Mouse (Mus musculus) heart, embryonic 14.5 days (tissue): ENCODE measurements around the gene Irf2. TPM values are rescaled to one million over a fixed set of nuclear protein-coding genes. Genes with fewer than 3 reads are reported as not detected.

Experiments
- ATAC-seq: fragments of 200-750 bp; cut with Nextera tagmentation; 2 replicates; pipeline ENCODE4 v1.8.0; 2017; ENCODE audit warnings: low read depth, moderate TSS enrichment; ENCODE audit not compliant: insufficient number of reproducible peaks, insufficient read depth, low FRiP score
- H3K27ac ChIP-seq, 2 experiments: fragments of 200-500 bp in 1 of 2; fragments of 300-500 bp in 1 of 2; sonication (generic) in 1 of 2; replicated peaks in 1 of 2; 2 replicates each; pipeline ENCODE4 v1.5.1; 2012 to 2014; ENCODE audit warnings: low read depth in 2 of 2, low read length in 2 of 2, control low read depth in 1 of 2, mild to moderate bottlenecking in 1 of 2, mixed read lengths in 1 of 2; ENCODE audit not compliant: control insufficient read depth in 1 of 2, insufficient read depth in 1 of 2
- H3K27me3 ChIP-seq: fragments of 300-500 bp; sonication (generic); 2 replicates; pipeline ENCODE4 v1.6.1; 2014; ENCODE audit warnings: mild to moderate bottlenecking, low read length, control low read depth; ENCODE audit not compliant: control insufficient read depth, insufficient read depth
- H3K36me3 ChIP-seq: fragments of 300-500 bp; sonication (generic); 2 replicates; pipeline ENCODE4 v1.6.1; 2014; ENCODE audit warnings: mild to moderate bottlenecking, control low read depth, low read length, mixed read lengths; ENCODE audit not compliant: control insufficient read depth, insufficient read depth
- H3K4me1 ChIP-seq, 2 experiments: fragments of 200-500 bp in 1 of 2; fragments of 300-500 bp in 1 of 2; sonication (generic) in 1 of 2; 2 replicates each; pipeline ENCODE4 v1.6.1; 2012 to 2014; ENCODE audit warnings: low read length in 2 of 2, control low read depth in 1 of 2, mixed read lengths in 1 of 2; ENCODE audit not compliant: control insufficient read depth in 2 of 2, insufficient read depth in 2 of 2
- H3K4me2 ChIP-seq: fragments of 300-500 bp; sonication (generic); 2 replicates; pipeline ENCODE4 v1.6.1; 2014; ENCODE audit warnings: mild to moderate bottlenecking, low read length
- H3K4me3 ChIP-seq, 2 experiments: fragments of 200-500 bp in 1 of 2; fragments of 300-500 bp in 1 of 2; sonication (generic) in 1 of 2; 2 replicates each; pipeline ENCODE4 v1.5.1; 2012 to 2014; ENCODE audit warnings: low read length in 2 of 2, mild to moderate bottlenecking in 2 of 2, control low read depth in 1 of 2, low read depth in 1 of 2, moderate library complexity in 1 of 2; ENCODE audit not compliant: control insufficient read depth in 1 of 2, insufficient read depth in 1 of 2
- H3K9ac ChIP-seq: fragments of 300-500 bp; sonication (generic); 2 replicates; pipeline ENCODE4 v1.6.1; 2014; ENCODE audit warnings: mild to moderate bottlenecking, low read length
- H3K9me3 ChIP-seq: fragments of 300-500 bp; sonication (generic); 2 replicates; pipeline ENCODE4 v1.6.1; 2016; ENCODE audit warnings: low read length, control low read depth; ENCODE audit not compliant: control insufficient read depth
- WGBS: fragments of 180-500 bp; shearing (Covaris S2); extraction: QIAGEN DNeasy Blood & Tissue Kit; methylation state at CpG from one replicate; pipeline ENCODE4 v1.1.7; 2014; 5-methylcytosine and 5-hydroxymethylcytosine counted together
- polyA plus RNA-seq: library from polyadenylated mRNA; unstranded; fragments of >200 nt; fragmentation: Nextera tagmentation; extraction: Ambion mirVana; gene quantifications from 2 replicates; pipeline ENCODE4 v1.2.1, GENCODE M21; 2014

The Irf2 gene
- polyA plus RNA-seq, 1 experiment from 2014 or later: 16.5 TPM

- Histone ChIP-seq H3K4me2 (no peak overlapping the region), H3K27ac (no peak overlapping the region), H3K36me3 (peaks cover 8% of the 10 kb centered on the region), H3K4me3 (no peak overlapping the region), H3K27me3 (no peaks in the 10 kb centered on the region), H3K9me3 (no peaks in the 10 kb centered on the region), H3K9ac (no peak overlapping the region), H3K4me1 (peaks cover 8 to 12% of the 10 kb centered on the region in 2 experiments)
- 39% methylated on average over 11 of the region's 11 CpGs for WGBS
- no peak for ATAC-seq
Measured at GRCm38 (mm10) chr8:46852377-46852776, 112.8 kb downstream of the Irf2 start.

GRCm38 (mm10) chr8:46859164-46859846 lies 119.8 kb downstream of the Irf2 start:
- 39% methylated on average over 7 of the region's 7 CpGs for WGBS
- ATAC-seq: no peak

GRCm38 (mm10) chr8:46859847-46860167 lies 120.3 kb downstream of the Irf2 start:
- Histone ChIP-seq H3K4me3 (no peak overlapping the region), H3K4me1 (peaks cover 0 to 4% of the 10 kb centered on the region in 2 experiments; a peak in 3 of 4 replicates), H3K36me3 (no peaks in the 10 kb centered on the region), H3K9me3 (no peaks in the 10 kb centered on the region), H3K4me2 (no peak overlapping the region), H3K9ac (no peak overlapping the region), H3K27ac (no peak overlapping the region), H3K27me3 (no peaks in the 10 kb centered on the region)
- ATAC-seq: no peak
- 63% methylated on average over 8 of the region's 8 CpGs for WGBS

More at GRCm38 (mm10) chr8:46859164-46859846, 119.8 kb downstream of the Irf2 start:
- Histone ChIP-seq H3K9ac (no peak overlapping the region), H3K36me3 (no peaks in the 10 kb centered on the region), H3K4me2 (no peak overlapping the region), H3K9me3 (no peaks in the 10 kb centered on the region), H3K27me3 (no peaks in the 10 kb centered on the region), H3K27ac (no peak overlapping the region), H3K4me3 (no peak overlapping the region), H3K4me1 (peaks cover 0 to 4% of the 10 kb centered on the region in 2 experiments; a peak in 3 of 4 replicates)

GRCm38 (mm10) chr8:46862508-46862907 lies 123.0 kb downstream of the Irf2 start:
- Histone ChIP-seq H3K27ac (no peak overlapping the region), H3K4me2 (no peak overlapping the region), H3K4me3 (no peak overlapping the region), H3K27me3 (no peaks in the 10 kb centered on the region), H3K9ac (no peak overlapping the region), H3K4me1 (peaks cover 0 to 4% of the 10 kb centered on the region in 2 experiments; a peak in 3 of 4 replicates), H3K9me3 (no peaks in the 10 kb centered on the region), H3K36me3 (no peaks in the 10 kb centered on the region)
- ATAC-seq: no peak
- WGBS: 80% methylated on average over 5 of the region's 5 CpGs

GRCm38 (mm10) chr8:46865428-46865827 lies 125.9 kb downstream of the Irf2 start:
- Histone ChIP-seq H3K4me2 (no peak overlapping the region), H3K9me3 (no peaks in the 10 kb centered on the region), H3K27ac (no peak overlapping the region), H3K9ac (no peak overlapping the region), H3K4me3 (no peak overlapping the region), H3K4me1 (peaks cover 9 to 18% of the 10 kb centered on the region in 2 experiments), H3K27me3 (no peaks in the 10 kb centered on the region), H3K36me3 (no peaks in the 10 kb centered on the region)
- WGBS: 70% methylated on average over 1 of the region's 1 CpGs
- ATAC-seq: no peak

GRCm38 (mm10) chr8:46867440-46867839 lies 127.9 kb downstream of the Irf2 start:
- H3K27ac ChIP-seq: no peak overlapping the region
- no peak overlapping the region for H3K4me3 ChIP-seq
- H3K9ac ChIP-seq: no peak overlapping the region
- no peaks in the 10 kb centered on the region for H3K36me3 ChIP-seq
- no peak for ATAC-seq
- peaks cover 9 to 18% of the 10 kb centered on the region in 2 experiments for H3K4me1 ChIP-seq
- H3K4me2 ChIP-seq: no peak overlapping the region
- WGBS: 67% methylated on average over 4 of the region's 4 CpGs
- H3K9me3 ChIP-seq: no peaks in the 10 kb centered on the region
- no peaks in the 10 kb centered on the region for H3K27me3 ChIP-seq

GRCm38 (mm10) chr8:46868346-46869065 lies 129.0 kb downstream of the Irf2 start:
- no peak overlapping the region for H3K4me3 ChIP-seq
- 43% methylated on average over 8 of the region's 8 CpGs for WGBS
- H3K4me1 ChIP-seq: peaks cover 9 to 18% of the 10 kb centered on the region in 2 experiments
- ATAC-seq: no peak
- H3K27ac ChIP-seq: peak overlapping the region; percentile 21 to 39; a peak in 3 of 4 replicates
- no peaks in the 10 kb centered on the region for H3K27me3 ChIP-seq
- H3K4me2 ChIP-seq: no peak overlapping the region
- H3K9me3 ChIP-seq: no peaks in the 10 kb centered on the region
- H3K9ac ChIP-seq: peak overlapping the region; percentile 34; the same call in 1 of the 2 replicates
- H3K36me3 ChIP-seq: no peaks in the 10 kb centered on the region
